Mouse (Mus musculus) MEL (cell line): ENCODE results near the gene Adamts7. TPM values are rescaled to one million over a fixed set of nuclear protein-coding genes. Genes with fewer than 3 reads are reported as not detected.

ENCODE experiments used
- DNase-seq: peaks from one replicate; pipeline ENCODE4 v3.0.0; 2011; ENCODE audit warnings: low read depth, low spot score
- H3K27ac ChIP-seq: 2 replicates; pipeline ENCODE4 v1.5.1; 2012; ENCODE audit warnings: low read depth, mild to moderate bottlenecking, control low read depth, low read length, moderate library complexity; ENCODE audit not compliant: control insufficient read depth
- H3K27me3 ChIP-seq, 2 experiments: fragments of 150-350 bp in 1 of 2; sonication (generic) in 1 of 2; 2 replicates each; pipeline ENCODE4 v1.6.1; 2012; ENCODE audit warnings: low read length in 2 of 2, mild to moderate bottlenecking in 2 of 2, improper control_type of control experiment in 1 of 2, moderate library complexity in 1 of 2; ENCODE audit not compliant: insufficient read depth in 2 of 2, control insufficient read depth in 1 of 2
- H3K36me3 ChIP-seq, 2 experiments: 2 replicates each; pipeline ENCODE4 v1.6.1; 2012 to 2014; ENCODE audit warnings: low read length in 2 of 2, improper control_type of control experiment in 1 of 2, inconsistent platforms in 1 of 2, mild to moderate bottlenecking in 1 of 2; ENCODE audit not compliant: insufficient read depth in 2 of 2, control insufficient read depth in 1 of 2
- H3K4me1 ChIP-seq, 2 experiments: fragments of 150-350 bp in 1 of 2; sonication (generic) in 1 of 2; 2 replicates each; pipeline ENCODE4 v1.6.1; 2012; ENCODE audit warnings: low read length in 2 of 2, improper control_type of control experiment in 1 of 2, mild to moderate bottlenecking in 1 of 2; ENCODE audit not compliant: insufficient read depth in 2 of 2, control insufficient read depth in 1 of 2
- H3K4me3 ChIP-seq, 2 experiments: fragments of 150-350 bp in 1 of 2; sonication (generic) in 1 of 2; 2 replicates each; pipeline ENCODE4 v1.5.1; 2012; ENCODE audit warnings: low read depth in 2 of 2, low read length in 2 of 2, mild to moderate bottlenecking in 2 of 2, moderate library complexity in 2 of 2, control low read depth in 1 of 2, improper control_type of control experiment in 1 of 2; ENCODE audit not compliant: control insufficient read depth in 1 of 2, insufficient read depth in 1 of 2
- H3K79me2 ChIP-seq: 2 replicates; pipeline ENCODE4 v1.6.1; 2012; ENCODE audit warnings: mild to moderate bottlenecking, low read length, moderate library complexity; ENCODE audit not compliant: control insufficient read depth, poor library complexity, insufficient read depth
- H3K9ac ChIP-seq: 2 replicates; pipeline ENCODE4 v1.6.1; 2012; ENCODE audit warnings: low read depth, mild to moderate bottlenecking, control low read depth, low read length, moderate library complexity; ENCODE audit not compliant: control insufficient read depth, poor library complexity, severe bottlenecking
- H3K9me3 ChIP-seq: fragments of 150-350 bp; sonication (generic); replicated peaks from 2 replicates; pipeline ENCODE4 v1.6.1; 2012; ENCODE audit warnings: mild to moderate bottlenecking, low read length, improper control_type of control experiment, moderate library complexity; ENCODE audit not compliant: insufficient read depth
- BHLHE40 ChIP-seq: IDR thresholded peaks from 2 replicates; pipeline ENCODE4 v1.6.1; 2012; ENCODE audit warnings: low read depth, mild to moderate bottlenecking, inconsistent platforms, low read length, improper control_type of control experiment, borderline replicate concordance
- CHD1 ChIP-seq: IDR thresholded peaks from 2 replicates; pipeline ENCODE4 v1.6.1; 2012; ENCODE audit warnings: low read depth, mild to moderate bottlenecking, inconsistent platforms, low read length, improper control_type of control experiment
- CTCF ChIP-seq, 3 experiments: IDR thresholded peaks in 2 of 3; conservative IDR thresholded peaks in 1 of 3; 2 replicates each; pipeline ENCODE4 v1.5.1; 2011 to 2012; ENCODE audit warnings: low read length in 3 of 3, low read depth in 2 of 3, mild to moderate bottlenecking in 2 of 3, improper control_type of control experiment in 1 of 3, inconsistent platforms in 1 of 3, mixed read lengths in 1 of 3, moderate library complexity in 1 of 3; ENCODE audit not compliant: control insufficient read depth in 1 of 3, insufficient read depth in 1 of 3, poor library complexity in 1 of 3, severe bottlenecking in 1 of 3
- E2F4 ChIP-seq: IDR thresholded peaks from 2 replicates; pipeline ENCODE4 v1.6.1; 2011; ENCODE audit warnings: low read depth, low read length, improper control_type of control experiment, borderline replicate concordance
- EP300 ChIP-seq, 2 experiments: IDR thresholded peaks; 2 replicates each; pipeline ENCODE4 v1.6.1; 2011; ENCODE audit warnings: improper control_type of control experiment in 2 of 2, low read length in 2 of 2, low read depth in 1 of 2, mild to moderate bottlenecking in 1 of 2
- ETS1 ChIP-seq: IDR thresholded peaks from 2 replicates; pipeline ENCODE4 v1.6.1; 2012; ENCODE audit warnings: low read depth, mild to moderate bottlenecking, inconsistent platforms, low read length, improper control_type of control experiment, moderate library complexity
- HCFC1 ChIP-seq: IDR thresholded peaks from 2 replicates; pipeline ENCODE4 v1.6.1; 2012; ENCODE audit warnings: low read depth, mild to moderate bottlenecking, inconsistent platforms, low read length, improper control_type of control experiment, moderate library complexity
- KAT2A ChIP-seq: conservative IDR thresholded peaks from 2 replicates; pipeline ENCODE4 v1.6.1; 2012; ENCODE audit warnings: low read depth, low read length, improper control_type of control experiment, inconsistent platforms
- MAX ChIP-seq: IDR thresholded peaks from 2 replicates; pipeline ENCODE4 v1.6.1; 2011; ENCODE audit warnings: low read length, improper control_type of control experiment
- MAZ ChIP-seq: IDR thresholded peaks from 2 replicates; pipeline ENCODE4 v1.6.1; 2012; ENCODE audit warnings: low read depth, mild to moderate bottlenecking, inconsistent platforms, low read length, improper control_type of control experiment
- MEF2A ChIP-seq: IDR thresholded peaks from 2 replicates; pipeline ENCODE4 v1.6.1; 2014; ENCODE audit warnings: low read depth, mild to moderate bottlenecking, inconsistent platforms, low read length, improper control_type of control experiment; ENCODE audit not compliant: poor library complexity, insufficient replicate concordance, severe bottlenecking; ENCODE audit errors: extremely low read depth
- MYB ChIP-seq: IDR thresholded peaks from 2 replicates; pipeline ENCODE4 v1.6.1; 2011; ENCODE audit warnings: mild to moderate bottlenecking, low read depth, low read length, improper control_type of control experiment
- MYC ChIP-seq: IDR thresholded peaks from 2 replicates; pipeline ENCODE4 v1.6.1; 2011; ENCODE audit warnings: low read depth, mild to moderate bottlenecking, low read length, improper control_type of control experiment, moderate library complexity
- POLR2A ChIP-seq, 2 experiments: IDR thresholded peaks; 2 replicates each; pipeline ENCODE4 v1.6.1; 2011 to 2012; ENCODE audit warnings: low read length in 2 of 2, mild to moderate bottlenecking in 2 of 2, control low read depth in 1 of 2, improper control_type of control experiment in 1 of 2, low read depth in 1 of 2, moderate library complexity in 1 of 2; ENCODE audit not compliant: control insufficient read depth in 1 of 2, insufficient read depth in 1 of 2, poor library complexity in 1 of 2
- RAD21 ChIP-seq: IDR thresholded peaks from 2 replicates; pipeline ENCODE4 v1.6.1; 2011; ENCODE audit warnings: mild to moderate bottlenecking, low read depth, low read length, improper control_type of control experiment
- RCOR1 ChIP-seq: IDR thresholded peaks from 2 replicates; pipeline ENCODE4 v1.6.1; 2012; ENCODE audit warnings: low read depth, mild to moderate bottlenecking, inconsistent platforms, low read length, improper control_type of control experiment
- SIN3A ChIP-seq: IDR thresholded peaks from 2 replicates; pipeline ENCODE4 v1.6.1; 2012; ENCODE audit warnings: low read length, improper control_type of control experiment, inconsistent platforms
- TAL1 ChIP-seq: IDR thresholded peaks from 2 replicates; pipeline ENCODE4 v1.6.1; 2012; ENCODE audit warnings: mild to moderate bottlenecking, inconsistent platforms, low read length, moderate library complexity, mixed read lengths
- USF1 ChIP-seq: IDR thresholded peaks from 2 replicates; pipeline ENCODE4 v1.6.1; 2014; ENCODE audit warnings: low read depth, mild to moderate bottlenecking, inconsistent platforms, low read length, improper control_type of control experiment, moderate library complexity
- USF2 ChIP-seq, 2 experiments: IDR thresholded peaks; 2 replicates each; pipeline ENCODE4 v1.6.1; 2011 to 2012; ENCODE audit warnings: improper control_type of control experiment in 2 of 2, low read length in 2 of 2, borderline replicate concordance in 1 of 2, inconsistent platforms in 1 of 2, low read depth in 1 of 2, mild to moderate bottlenecking in 1 of 2; ENCODE audit not compliant: insufficient read depth in 1 of 2
- ZC3H11A ChIP-seq: IDR thresholded peaks from 2 replicates; pipeline ENCODE4 v1.6.1; 2012; ENCODE audit warnings: low read depth, mild to moderate bottlenecking, inconsistent platforms, low read length, improper control_type of control experiment
- ZKSCAN1 ChIP-seq: IDR thresholded peaks from 2 replicates; pipeline ENCODE4 v1.6.1; 2012; ENCODE audit warnings: low read depth, mild to moderate bottlenecking, inconsistent platforms, low read length, improper control_type of control experiment, moderate library complexity
- ZMIZ1 ChIP-seq: IDR thresholded peaks from 2 replicates; pipeline ENCODE4 v1.6.1; 2012; ENCODE audit warnings: low read depth, mild to moderate bottlenecking, inconsistent platforms, low read length, improper control_type of control experiment, moderate library complexity
- polyA plus RNA-seq, 2 experiments: library from polyadenylated mRNA; stranded (reverse) in 1 of 2; unstranded in 1 of 2; fragments of >175 nt in 1 of 2; fragments of >200 nt in 1 of 2; gene quantifications; 2 replicates each; pipeline versions ENCODE4 v1.2.1 to v1.2.4; 2012; ENCODE audit warnings: low replicate concordance in 2 of 2, low read depth in 1 of 2; ENCODE audit not compliant: insufficient read length in 2 of 2, insufficient read depth in 1 of 2, missing spikeins in 1 of 2
- total RNA-seq: library from RNA; depleted of rRNA; stranded (reverse); fragments of 300-350 nt; gene quantifications from 2 replicates; pipeline ENCODE4 v1.2.3, GENCODE M21; 2012

The Adamts7 gene
- total and polyA plus RNA-seq, 3 experiments, result 0.03 TPM; not detected in 2

DNA sequence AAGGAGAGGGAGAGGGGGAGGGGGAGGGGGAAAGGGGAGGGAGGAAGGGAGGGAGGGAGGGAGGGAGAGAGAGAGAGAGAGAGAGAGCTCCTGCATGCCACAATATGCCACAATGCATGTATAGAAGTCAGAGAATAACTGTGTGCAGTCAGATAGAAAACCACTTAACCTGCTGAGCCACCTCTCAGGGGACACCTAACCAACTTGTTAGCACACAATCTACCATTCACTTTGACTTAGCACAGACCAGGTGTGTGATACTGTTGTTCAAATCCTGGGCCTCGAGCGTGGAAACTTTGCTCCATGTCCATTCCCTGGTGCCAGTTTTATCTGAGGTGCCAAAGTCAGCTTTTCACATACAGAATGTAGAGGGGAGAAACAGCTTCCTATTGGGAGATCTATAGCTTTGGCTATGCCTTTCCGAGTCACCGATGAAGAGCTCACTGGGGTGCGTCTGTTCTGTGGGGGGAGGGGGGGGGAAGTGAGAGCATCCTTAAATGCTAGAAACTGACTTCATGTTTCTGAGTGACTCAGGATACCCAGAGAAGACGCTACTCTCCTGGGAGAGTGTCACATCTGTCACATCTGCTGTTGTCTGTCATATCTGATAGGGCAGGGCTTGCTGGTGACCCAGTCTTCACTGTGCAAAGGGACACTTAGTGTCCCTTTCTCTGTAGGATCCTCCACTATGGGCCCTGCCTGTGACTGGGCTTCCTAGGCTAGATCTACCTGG is 19.0 kb downstream of the Adamts7 start:
- no peak overlapping the region for H3K4me3 ChIP-seq
- H3K36me3 ChIP-seq, result no peaks in the 10 kb centered on the region
- H3K27ac ChIP-seq, result no peak overlapping the region
- TF ChIP-seq MYC, result no peak
- no peak for TF ChIP-seq HCFC1
- no peak for TF ChIP-seq E2F4
- TF ChIP-seq BHLHE40, result no peak
- TF ChIP-seq ZMIZ1, result no peak
- no peak for TF ChIP-seq SIN3A
- no peak for TF ChIP-seq RAD21
- no peak for TF ChIP-seq CTCF (IDR thresholded peaks at IDR 0.05 in 2 of 3, conservative IDR thresholded peaks at IDR 0.05 in 1 of 3; ENCODE audit: control insufficient read depth in 1 of 3, insufficient read depth in 1 of 3, low read depth in 2 of 3, low read length in 3 of 3, poor library complexity in 1 of 3, severe bottlenecking in 1 of 3)
- no peak for TF ChIP-seq USF2 (IDR thresholded peaks at IDR 0.05; ENCODE audit: borderline replicate concordance in 1 of 2, insufficient read depth in 1 of 2, low read depth in 1 of 2, low read length in 2 of 2)
- TF ChIP-seq MYB, result no peak
- TF ChIP-seq TAL1, result no peak
- TF ChIP-seq RCOR1, result no peak
- no peak for TF ChIP-seq KAT2A
- no peak for TF ChIP-seq CHD1
- no peak for DNase-seq
- no peaks in the 10 kb centered on the region for H3K4me1 ChIP-seq
- no peaks in the 10 kb centered on the region for H3K9me3 ChIP-seq
- no peak overlapping the region for H3K9ac ChIP-seq
- no peaks in the 10 kb centered on the region for H3K79me2 ChIP-seq
- H3K27me3 ChIP-seq, result no peaks in the 10 kb centered on the region; a peak in 1 of 4 replicates

DNA sequence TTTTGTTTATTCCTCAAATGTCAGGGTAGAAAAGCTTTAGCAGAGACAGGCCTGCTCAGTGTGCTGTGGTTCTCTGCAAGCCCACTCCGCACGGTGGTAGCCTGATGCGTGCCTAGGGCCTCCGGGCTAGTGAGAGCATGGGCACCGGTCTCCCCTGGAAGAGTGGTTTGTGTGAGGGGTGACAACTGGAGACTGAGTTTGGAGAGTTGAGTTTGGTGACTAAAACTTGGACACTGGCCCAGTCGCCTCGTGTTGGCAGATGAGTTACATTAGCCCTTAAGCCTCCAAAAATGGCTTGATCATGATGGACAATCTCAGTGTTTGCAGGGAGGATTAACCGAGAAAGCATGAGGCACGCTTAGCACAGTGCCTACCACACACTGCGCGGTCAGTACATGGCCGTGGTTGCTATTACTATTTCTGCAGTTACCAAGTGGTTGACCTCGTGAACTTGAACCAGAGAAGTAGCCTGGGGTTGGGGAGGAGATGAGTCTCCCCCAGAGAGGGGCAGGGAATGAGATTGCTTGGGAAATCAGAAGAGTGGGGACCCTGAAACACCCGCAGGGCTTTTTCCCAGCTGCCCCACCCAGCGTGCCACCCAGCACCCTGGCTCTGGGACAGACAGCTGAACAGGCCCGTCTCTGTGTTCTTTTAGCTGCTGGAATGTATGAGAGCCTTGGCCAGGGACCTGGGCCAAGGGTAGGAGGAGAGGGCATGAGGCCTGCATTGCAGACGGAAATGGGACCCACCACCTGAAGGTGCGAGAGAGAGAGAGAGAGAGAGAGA is 20.0 kb downstream of the Adamts7 start:
- Histone ChIP-seq H3K9ac (no peak overlapping the region), H3K27me3 (no peaks in the 10 kb centered on the region; a peak in 1 of 4 replicates), H3K4me3 (no peak overlapping the region), H3K9me3 (no peaks in the 10 kb centered on the region), H3K4me1 (no peaks in the 10 kb centered on the region), H3K36me3 (no peaks in the 10 kb centered on the region), H3K27ac (no peak overlapping the region), H3K79me2 (no peaks in the 10 kb centered on the region)
- DNase-seq, result no peak
- TF ChIP-seq ZC3H11A, result no peak
- no peak for TF ChIP-seq MYC
- TF ChIP-seq MYB, result no peak
- TF ChIP-seq RCOR1, result no peak
- no peak for TF ChIP-seq EP300 (IDR thresholded peaks at IDR 0.05; ENCODE audit: low read depth in 1 of 2, low read length in 2 of 2)
- TF ChIP-seq ETS1, result no peak
- TF ChIP-seq MEF2A, result no peak
- TF ChIP-seq MAZ, result no peak
- TF ChIP-seq MAX, result no peak
- TF ChIP-seq POLR2A (IDR thresholded peaks at IDR 0.05; ENCODE audit: control insufficient read depth in 1 of 2, insufficient read depth in 1 of 2, low read depth in 1 of 2, low read length in 2 of 2, poor library complexity in 1 of 2), result no peak
- no peak for TF ChIP-seq USF1
- TF ChIP-seq ZMIZ1, result no peak
- no peak for TF ChIP-seq ZKSCAN1
